ENCODE assay signal across 8 mouse cellular contexts in genomic region chr2:28205467-28205805, GRCm38 (mm10). TPM values are rescaled to one million over a fixed set of nuclear protein-coding genes. Genes with fewer than 3 reads are reported as not detected.
DNase-seq lines count a peak whose midpoint lies in the region; ATAC-seq lines count a peak whose summit lies in the region.

No protein-coding gene starts in this region.

- DNase-seq in CD4-positive helper T cell, adult 2 months (ENCODE audit: low read depth, low spot score) = peak; percentile 22
- peak; percentile 94 for DNase-seq in brain, adult 2 months (ENCODE audit: low read depth, low spot score)
- peak; percentile 83 for DNase-seq in forebrain, embryonic 10.5 days (ENCODE audit: extremely low spot score, low spot score)
- peak; percentile 89 for DNase-seq in kidney, postnatal 14 days
- DNase-seq in testis, postnatal 14 days (ENCODE audit: low spot score) = peak; percentile 71

- peaks cover 35% of the 10 kb centered on the region for H3K4me1 ChIP-seq in forebrain, embryonic 10.5 days
- peaks cover 2 to 15% of the 10 kb centered on the region in 2 experiments; a peak in 3 of 4 replicates for H3K4me1 ChIP-seq in heart, embryonic 14.5 days (ENCODE audit: control insufficient read depth in 2 of 2, insufficient read depth in 2 of 2, low read length in 2 of 2)
- peaks cover 14% of the 10 kb centered on the region for H3K4me1 ChIP-seq in liver, embryonic 15.5 days (replicated peaks)
- H3K4me1 ChIP-seq in neural tube, embryonic 13.5 days (replicated peaks) = peaks cover 59% of the 10 kb centered on the region

- peak overlapping the region; percentile 98 for H3K4me2 ChIP-seq in heart, embryonic 14.5 days (ENCODE audit: low read length)
- peak overlapping the region; percentile 70 for H3K4me2 ChIP-seq in liver, embryonic 15.5 days
- peak overlapping the region; percentile 92 for H3K4me2 ChIP-seq in neural tube, embryonic 13.5 days

- WGBS in forebrain, embryonic 10.5 days = 2% methylated on average over 49 of the region's 49 CpGs
- WGBS in heart, embryonic 14.5 days = under 1% methylated on average over 48 of the region's 49 CpGs
- WGBS in liver, embryonic 15.5 days (ENCODE audit: insufficient replicate concordance) = under 1% methylated on average over 48 of the region's 49 CpGs
- 1% methylated on average over 44 of the region's 49 CpGs for WGBS in neural tube, embryonic 13.5 days

- H3K4me3 ChIP-seq in forebrain, embryonic 10.5 days = peak overlapping the region; percentile 58
- peak overlapping the region; percentile 43 to 57 for H3K4me3 ChIP-seq in heart, embryonic 14.5 days (ENCODE audit: control insufficient read depth in 1 of 2, insufficient read depth in 1 of 2, low read depth in 1 of 2, low read length in 2 of 2)
- peak overlapping the region; percentile 51 for H3K4me3 ChIP-seq in liver, embryonic 15.5 days (replicated peaks)
- H3K4me3 ChIP-seq in neural tube, embryonic 13.5 days = peak overlapping the region; percentile 64

- H3K27me3 ChIP-seq in forebrain, embryonic 10.5 days (ENCODE audit: poor library complexity, severe bottlenecking) = peaks cover 53% of the 10 kb centered on the region
- H3K27me3 ChIP-seq in heart, embryonic 14.5 days (ENCODE audit: control insufficient read depth, insufficient read depth, low read length) = peaks cover 51% of the 10 kb centered on the region
- H3K27me3 ChIP-seq in liver, embryonic 15.5 days = peaks cover 92% of the 10 kb centered on the region
- H3K27me3 ChIP-seq in neural tube, embryonic 13.5 days = peaks cover 13% of the 10 kb centered on the region

- peak overlapping the region; percentile 59 for H3K27ac ChIP-seq in forebrain, embryonic 10.5 days
- no peak overlapping the region for H3K27ac ChIP-seq in heart, embryonic 14.5 days (replicated peaks in 1 of 2; ENCODE audit: control insufficient read depth in 1 of 2, insufficient read depth in 1 of 2, low read depth in 2 of 2, low read length in 2 of 2)
- H3K27ac ChIP-seq in liver, embryonic 15.5 days (replicated peaks) = no peak overlapping the region
- H3K27ac ChIP-seq in neural tube, embryonic 13.5 days (replicated peaks) = peak overlapping the region; percentile 74

- ATAC-seq in heart, embryonic 14.5 days (ENCODE audit: insufficient number of reproducible peaks, insufficient read depth, low FRiP score, low read depth) = 0 out of 2 replicates have a peak, but pooled peaks have one; percentile 49
- no peak for ATAC-seq in liver, embryonic 15.5 days (ENCODE audit: insufficient read depth)
- ATAC-seq in neural tube, embryonic 13.5 days (ENCODE audit: low read depth) = peak; percentile 73

- peak overlapping the region; percentile 78 for H3K9ac ChIP-seq in heart, embryonic 14.5 days (ENCODE audit: low read length)
- no peak overlapping the region for H3K9ac ChIP-seq in liver, embryonic 15.5 days
- H3K9ac ChIP-seq in neural tube, embryonic 13.5 days = peak overlapping the region; percentile 91

- no peaks in the 10 kb centered on the region for H3K9me3 ChIP-seq in forebrain, embryonic 10.5 days
- H3K9me3 ChIP-seq in heart, embryonic 14.5 days (ENCODE audit: control insufficient read depth, low read length) = no peaks in the 10 kb centered on the region
- no peaks in the 10 kb centered on the region for H3K9me3 ChIP-seq in liver, embryonic 15.5 days (replicated peaks)
- H3K9me3 ChIP-seq in neural tube, embryonic 13.5 days = no peaks in the 10 kb centered on the region

- no peaks in the 10 kb centered on the region for H3K36me3 ChIP-seq in forebrain, embryonic 10.5 days (replicated peaks)
- H3K36me3 ChIP-seq in heart, embryonic 14.5 days (ENCODE audit: control insufficient read depth, insufficient read depth, low read length) = no peaks in the 10 kb centered on the region
- H3K36me3 ChIP-seq in liver, embryonic 15.5 days (replicated peaks) = no peaks in the 10 kb centered on the region
- H3K36me3 ChIP-seq in neural tube, embryonic 13.5 days = 0 out of 2 replicates have a peak, but pooled peaks cover 2% of the 10 kb centered on the region

RNA-seq across cellular contexts. Expression of gene Olfm1, which starts 12.6 kb away (rescaled TPM):
- 12.1 and 15.5 TPM in 2 replicates for polyA plus RNA-seq in forebrain, embryonic 10.5 days (2016; fragmentation: Nextera tagmentation; extraction: Ambion mirVana)
- 9.6 and 11.7 TPM in 2 replicates for polyA plus RNA-seq in heart, embryonic 14.5 days (2014; fragmentation: Nextera tagmentation; extraction: Ambion mirVana)
- 1.4 and 1.8 TPM in 2 replicates for polyA plus RNA-seq in liver, embryonic 15.5 days (2015; fragmentation: Nextera tagmentation; extraction: Ambion mirVana)
- 298 and 324 TPM in 2 replicates for polyA plus RNA-seq in neural tube, embryonic 13.5 days (2015; fragmentation: Nextera tagmentation; extraction: Ambion mirVana)

Comparison
In these comparisons a context has a peak if more than half of its experiments do, and no peak if none do; other contexts are left out.
1. DNase-seq: peak in every context shown above with its lines; median percentile 94 in brain, adult 2 months; 89 in kidney, postnatal 14 days; 83 in forebrain, embryonic 10.5 days; 71 in testis, postnatal 14 days; 22 in CD4-positive helper T cell, adult 2 months.
2. H3K27ac ChIP-seq: peak in forebrain, embryonic 10.5 days (single experiment) and neural tube, embryonic 13.5 days (single experiment); none in heart, embryonic 14.5 days (0 of 2) and liver, embryonic 15.5 days (single experiment).
3. RNA of gene Olfm1, which starts 12.6 kb away (polyA plus RNA-seq): 298 to 324 TPM in neural tube, embryonic 13.5 days; 12.1 to 15.5 TPM in forebrain, embryonic 10.5 days, 9.6 to 11.7 TPM in heart, embryonic 14.5 days and 1.4 to 1.8 TPM in liver, embryonic 15.5 days; every median in the first group is over 10 times any median in the second.
4. Peak in every context shown above with its lines, with median percentiles within 50 percentile points of each other: H3K4me3 ChIP-seq and H3K4me2 ChIP-seq.